Mouse (Mus musculus) midbrain, embryonic 16.5 days (tissue): Measurements from ENCODE around the gene Cda. TPM values are rescaled to one million over a fixed set of nuclear protein-coding genes. Genes with fewer than 3 reads are reported as not detected.

Experiments
- ATAC-seq: fragments of 200-750 bp; cut with Nextera tagmentation; 2 replicates; pipeline ENCODE4 v1.8.0; 2017; ENCODE audit warnings: moderate TSS enrichment
- H3K27ac ChIP-seq: fragments of 300-500 bp; sonication (generic); 2 replicates; pipeline ENCODE4 v1.5.1; 2014; ENCODE audit warnings: mild to moderate bottlenecking, low read length, mixed read lengths
- H3K27me3 ChIP-seq: fragments of 300-500 bp; sonication (generic); 2 replicates; pipeline ENCODE4 v1.6.1; 2014; ENCODE audit warnings: low read depth, low read length, mixed read lengths; ENCODE audit not compliant: control insufficient read depth, insufficient read depth
- H3K36me3 ChIP-seq: fragments of 300-500 bp; sonication (generic); 2 replicates; pipeline ENCODE4 v1.6.1; 2014; ENCODE audit warnings: mild to moderate bottlenecking, low read length, moderate library complexity, mixed read lengths; ENCODE audit not compliant: control insufficient read depth, insufficient read depth
- H3K4me1 ChIP-seq: fragments of 300-500 bp; sonication (generic); 2 replicates; pipeline ENCODE4 v1.6.1; 2014; ENCODE audit warnings: mild to moderate bottlenecking, low read length, mixed read lengths; ENCODE audit not compliant: control insufficient read depth, insufficient read depth
- H3K4me2 ChIP-seq: fragments of 300-500 bp; sonication (generic); 2 replicates; pipeline ENCODE4 v1.6.1; 2014; ENCODE audit warnings: mild to moderate bottlenecking, low read length, mixed read lengths
- H3K4me3 ChIP-seq: fragments of 300-500 bp; sonication (generic); 2 replicates; pipeline ENCODE4 v1.5.1; 2014; ENCODE audit warnings: low read depth, mild to moderate bottlenecking, low read length, moderate library complexity, mixed read lengths
- H3K9ac ChIP-seq: fragments of 300-500 bp; sonication (generic); 2 replicates; pipeline ENCODE4 v1.6.1; 2014; ENCODE audit warnings: low read depth, low read length, mixed read lengths
- H3K9me3 ChIP-seq: fragments of 300-500 bp; sonication (generic); replicated peaks from 2 replicates; pipeline ENCODE4 v1.6.1; 2014; ENCODE audit warnings: mild to moderate bottlenecking, low read length, mixed read lengths; ENCODE audit not compliant: control insufficient read depth, poor library complexity, severe bottlenecking
- WGBS: fragments of 180-500 bp; shearing (Covaris S2); extraction: QIAGEN DNeasy Blood & Tissue Kit; methylation state at CpG from one replicate; pipeline ENCODE4 v1.1.7; 2014; 5-methylcytosine and 5-hydroxymethylcytosine counted together
- polyA plus RNA-seq: library from polyadenylated mRNA; unstranded; fragments of >200 nt; fragmentation: Nextera tagmentation; extraction: Ambion mirVana; gene quantifications from 2 replicates; pipeline ENCODE4 v1.2.1, GENCODE M21; 2015

Cda gene
- polyA plus RNA-seq, 1 experiment from 2014 or later = 4.8 TPM

DNA sequence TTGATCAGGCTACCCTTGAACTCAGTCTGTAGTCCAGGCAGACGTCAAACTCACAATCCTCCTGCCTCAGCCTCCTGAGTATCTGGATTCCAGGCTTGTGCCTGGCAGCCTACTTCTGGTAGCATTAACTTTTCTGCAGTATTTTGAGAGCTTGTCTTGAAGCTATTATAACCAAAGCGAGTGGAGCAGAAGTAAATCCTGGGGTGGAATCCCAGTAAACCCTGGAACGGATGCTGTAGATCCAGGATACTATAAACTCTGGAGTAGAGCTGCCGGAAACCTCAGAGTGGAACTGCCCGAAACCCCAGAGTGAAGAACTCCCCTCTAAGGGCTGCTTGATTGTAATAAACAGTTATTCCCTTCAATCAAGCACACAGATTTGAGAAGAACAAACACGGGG lies 9.7 kb upstream of the Cda start:
- WGBS = 45% methylated on average over 6 of the region's 6 CpGs

DNA sequence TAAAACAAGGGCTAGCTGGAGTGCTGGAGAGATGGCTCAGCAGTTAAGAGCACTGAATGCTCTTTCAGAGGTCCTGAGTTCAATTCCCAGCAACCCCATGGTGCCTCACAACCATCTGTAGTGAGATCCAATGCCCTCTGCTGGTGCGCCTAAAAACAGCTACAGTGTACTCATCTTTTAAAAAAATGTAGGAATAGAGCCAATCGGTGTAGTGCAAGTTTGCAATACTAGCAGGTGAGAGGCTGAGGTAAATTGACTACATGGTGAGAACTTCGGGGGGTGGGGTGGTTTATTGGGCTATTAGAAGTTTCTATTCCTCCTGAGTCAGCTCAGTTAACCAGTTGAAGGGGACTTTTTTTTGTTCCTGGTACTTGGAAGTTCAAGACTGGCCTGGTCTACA lies 7.3 kb upstream of the Cda start:
- Histone ChIP-seq H3K36me3 (no peaks in the 10 kb centered on the region), H3K27me3 (no peaks in the 10 kb centered on the region), H3K4me1 (peaks cover 11% of the 10 kb centered on the region), H3K27ac (no peak overlapping the region), H3K4me2 (no peak overlapping the region), H3K4me3 (no peak overlapping the region), H3K9me3 (no peaks in the 10 kb centered on the region), H3K9ac (no peak overlapping the region)
- ATAC-seq = no peak
- WGBS = 87% methylated on average over 3 of the region's 3 CpGs

More for the DNA sequence above, 9.7 kb upstream of the Cda start:
- H3K9ac ChIP-seq = no peak overlapping the region
- H3K27me3 ChIP-seq = no peaks in the 10 kb centered on the region
- no peak overlapping the region for H3K4me3 ChIP-seq
- no peak overlapping the region for H3K27ac ChIP-seq
- no peaks in the 10 kb centered on the region for H3K9me3 ChIP-seq
- peaks cover 20% of the 10 kb centered on the region for H3K4me1 ChIP-seq
- no peaks in the 10 kb centered on the region for H3K36me3 ChIP-seq
- no peak for ATAC-seq
- H3K4me2 ChIP-seq = no peak overlapping the region

DNA sequence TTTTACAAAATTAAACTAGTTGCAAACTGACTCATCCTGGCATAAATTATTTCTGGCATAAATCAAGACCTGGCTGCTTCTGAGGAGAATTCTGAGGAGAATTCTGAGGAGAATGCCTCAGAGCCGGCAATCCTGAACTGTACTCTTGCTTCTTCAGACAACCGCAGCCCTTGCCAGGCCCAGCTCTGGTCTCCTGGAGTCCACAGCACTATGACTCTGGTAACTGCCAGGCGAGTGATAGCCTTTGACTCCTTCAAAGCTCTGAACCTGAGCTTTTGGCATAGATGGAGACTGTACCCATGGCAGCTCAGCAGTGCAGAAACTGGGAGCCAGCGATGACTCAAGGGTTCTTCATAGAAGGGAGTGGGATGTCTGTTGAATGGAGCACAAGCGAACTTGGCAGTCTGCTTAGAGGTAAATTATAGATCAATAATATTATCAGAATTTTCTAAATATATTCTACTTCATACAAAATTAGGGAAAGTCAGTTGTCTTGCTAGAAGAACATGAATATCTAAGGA lies 3.3 kb upstream of the Cda start:
- no peak overlapping the region for H3K4me2 ChIP-seq
- WGBS = 84% methylated on average over 5 of the region's 5 CpGs
- H3K27ac ChIP-seq = no peak overlapping the region
- H3K4me3 ChIP-seq = no peak overlapping the region
- H3K9ac ChIP-seq = no peak overlapping the region
- peaks cover 5% of the 10 kb centered on the region; the same call in 1 of the 2 replicates for H3K4me1 ChIP-seq
- ATAC-seq = no peak
- no peaks in the 10 kb centered on the region for H3K36me3 ChIP-seq
- H3K27me3 ChIP-seq = peaks cover 9% of the 10 kb centered on the region
- no peaks in the 10 kb centered on the region for H3K9me3 ChIP-seq

DNA sequence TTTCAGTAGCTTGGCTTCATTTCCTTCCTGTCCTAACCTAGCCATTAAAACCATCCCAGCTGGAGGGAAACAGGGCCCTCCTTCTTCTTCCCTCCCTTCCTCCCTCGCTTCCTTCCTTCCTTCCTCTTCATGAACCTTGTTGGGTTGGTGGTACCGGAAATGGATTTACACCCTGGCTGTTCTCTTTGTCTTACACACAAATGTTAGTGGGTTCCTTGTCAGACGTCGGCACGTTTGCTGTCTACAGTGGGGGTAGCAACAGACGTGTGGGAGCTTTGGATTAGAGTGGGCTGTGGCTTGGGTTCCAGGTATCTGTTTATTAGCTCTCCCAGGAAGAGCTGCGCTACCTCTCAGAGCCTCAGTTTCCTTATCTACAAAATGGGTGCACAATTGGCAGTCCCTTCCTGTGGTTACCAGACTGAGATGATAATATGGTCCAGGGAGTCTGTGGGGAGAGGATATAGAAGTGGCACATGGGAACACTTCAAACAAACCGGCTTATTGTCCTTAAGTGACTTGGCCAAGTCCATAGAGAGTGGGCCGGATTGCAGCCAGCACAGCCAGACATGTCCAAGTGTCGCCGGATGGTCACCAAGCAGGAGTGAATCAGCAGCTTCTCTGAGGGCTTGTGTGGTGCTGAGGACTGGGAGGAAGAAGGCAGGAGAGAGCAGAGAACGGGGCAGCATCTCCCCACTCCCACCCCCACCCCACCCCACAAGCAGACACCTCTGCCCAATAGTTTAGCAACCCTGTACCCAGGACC lies 887 bp upstream of the Cda start:
- no peak overlapping the region for H3K9ac ChIP-seq
- H3K27me3 ChIP-seq = peaks cover 9% of the 10 kb centered on the region
- no peak overlapping the region for H3K4me3 ChIP-seq
- H3K9me3 ChIP-seq = no peaks in the 10 kb centered on the region
- H3K36me3 ChIP-seq = no peaks in the 10 kb centered on the region
- H3K4me2 ChIP-seq = no peak overlapping the region
- peaks cover 5% of the 10 kb centered on the region; the same call in 1 of the 2 replicates for H3K4me1 ChIP-seq
- WGBS = 90% methylated on average over 12 of the region's 12 CpGs
- H3K27ac ChIP-seq = no peak overlapping the region
- ATAC-seq = no peak

DNA sequence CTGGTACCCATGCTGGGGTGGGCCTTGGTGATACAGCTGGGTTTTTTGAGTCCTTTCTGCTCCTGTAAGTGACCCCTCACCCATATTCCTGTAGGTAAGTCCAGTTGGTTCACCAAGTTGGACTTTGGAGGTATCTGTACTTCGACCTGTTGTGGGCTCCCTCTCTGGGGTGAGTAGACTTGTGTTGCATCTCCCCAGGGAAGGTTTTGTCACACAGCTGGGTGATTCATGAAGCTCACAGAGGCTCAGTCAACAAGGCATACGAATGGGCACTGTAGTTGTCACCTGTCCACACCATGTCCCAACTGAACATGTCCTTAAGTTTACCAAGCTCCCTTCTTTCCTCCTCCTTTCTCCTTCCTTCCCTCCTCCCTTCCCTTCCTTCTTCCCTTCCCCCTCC lies 1.2 kb downstream of the Cda start:
- 68% methylated on average over 2 of the region's 2 CpGs for WGBS
- Histone ChIP-seq H3K27ac (no peak overlapping the region), H3K4me2 (no peak overlapping the region), H3K36me3 (no peaks in the 10 kb centered on the region), H3K9me3 (no peaks in the 10 kb centered on the region), H3K9ac (no peak overlapping the region), H3K27me3 (peaks cover 9% of the 10 kb centered on the region), H3K4me3 (no peak overlapping the region), H3K4me1 (peaks cover 8% of the 10 kb centered on the region; the same call in 1 of the 2 replicates)
- no peak for ATAC-seq

DNA sequence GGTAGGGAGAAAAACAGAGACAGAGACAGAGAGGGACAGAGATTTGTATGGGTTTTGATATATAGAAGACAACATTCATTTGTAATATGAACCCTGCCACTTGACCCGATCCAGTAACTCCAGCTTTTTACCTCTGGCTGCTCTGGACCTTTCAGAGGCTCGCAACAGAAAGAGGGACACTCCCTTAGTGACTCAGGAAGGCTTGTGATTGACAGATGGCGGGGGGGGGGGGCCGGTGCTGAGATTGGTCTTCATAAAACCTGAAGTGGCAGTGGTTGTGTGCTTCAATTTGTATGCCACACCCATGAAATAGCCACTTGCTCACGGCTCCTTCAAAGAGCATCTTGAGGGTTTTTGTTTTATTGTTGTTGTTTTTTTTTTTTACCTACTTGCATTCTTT lies 4.3 kb downstream of the Cda start:
- Histone ChIP-seq H3K27me3 (peaks cover 6% of the 10 kb centered on the region), H3K36me3 (no peaks in the 10 kb centered on the region), H3K4me3 (no peak overlapping the region), H3K9ac (no peak overlapping the region), H3K4me2 (no peak overlapping the region), H3K9me3 (no peaks in the 10 kb centered on the region), H3K27ac (no peak overlapping the region), H3K4me1 (peaks cover 11% of the 10 kb centered on the region; the same call in 1 of the 2 replicates)
- WGBS = 52% methylated on average over 5 of the region's 5 CpGs
- ATAC-seq = no peak

DNA sequence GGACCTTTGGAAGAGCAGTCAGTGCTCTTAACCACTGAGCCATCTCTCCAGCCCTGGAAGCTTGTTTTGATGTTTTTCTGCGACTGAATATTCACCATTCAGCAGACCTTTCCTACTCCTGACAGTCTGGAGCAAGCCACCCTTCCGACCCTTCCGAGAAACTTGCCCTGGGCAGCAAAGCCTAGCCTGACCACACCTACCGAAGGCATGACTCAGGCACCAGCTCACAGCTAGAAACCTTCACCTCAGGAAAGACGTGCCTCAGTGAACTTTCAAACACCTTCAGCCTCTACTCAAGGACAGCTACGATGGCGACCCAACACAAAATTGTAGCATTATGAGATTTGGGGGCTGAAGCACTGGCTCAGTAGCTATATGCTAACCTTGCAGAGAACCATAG lies 4.9 kb downstream of the Cda start:
- no peak overlapping the region for H3K9ac ChIP-seq
- 85% methylated on average over 7 of the region's 7 CpGs for WGBS
- H3K4me2 ChIP-seq = no peak overlapping the region
- no peak overlapping the region for H3K27ac ChIP-seq
- peaks cover 7% of the 10 kb centered on the region; the same call in 1 of the 2 replicates for H3K4me1 ChIP-seq
- H3K27me3 ChIP-seq = 0 out of 2 replicates have a peak, but pooled peaks cover 4% of the 10 kb centered on the region
- H3K9me3 ChIP-seq = no peaks in the 10 kb centered on the region
- H3K4me3 ChIP-seq = no peak overlapping the region
- ATAC-seq = no peak
- no peaks in the 10 kb centered on the region for H3K36me3 ChIP-seq

DNA sequence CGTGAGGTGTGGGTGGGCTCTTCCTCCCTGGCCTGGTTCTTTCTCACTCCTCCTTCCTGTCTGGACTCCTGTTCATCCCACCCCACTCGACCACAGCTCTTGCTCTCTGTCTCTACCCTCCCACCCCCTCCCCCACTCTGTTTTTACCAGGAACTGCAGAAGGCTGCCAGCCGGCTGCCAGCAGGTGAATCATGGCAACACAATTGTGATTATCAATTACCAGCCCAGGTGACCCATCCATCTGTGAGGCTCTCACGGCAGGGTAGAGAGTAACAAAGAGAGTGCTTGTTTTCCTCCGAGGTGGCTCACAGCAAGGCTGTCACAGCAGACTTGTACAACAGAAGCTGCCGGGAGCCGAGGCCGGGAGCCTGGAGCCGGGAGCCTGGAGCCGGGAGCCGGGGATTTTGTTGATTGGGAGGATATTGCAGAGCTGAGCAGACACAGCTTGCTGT lies 6.4 kb downstream of the Cda start:
- Histone ChIP-seq H3K27me3 (0 out of 2 replicates have a peak, but pooled peaks cover 1% of the 10 kb centered on the region), H3K4me2 (peak overlapping the region; percentile 37), H3K9me3 (no peaks in the 10 kb centered on the region), H3K27ac (peak overlapping the region; percentile 59), H3K36me3 (no peaks in the 10 kb centered on the region), H3K9ac (peak overlapping the region; percentile 39; the same call in 1 of the 2 replicates), H3K4me3 (0 out of 2 replicates have a peak overlapping the region, but pooled peaks have one; percentile 2), H3K4me1 (peaks cover 6% of the 10 kb centered on the region; the same call in 1 of the 2 replicates)
- ATAC-seq = no peak
- 8% methylated on average over 11 of the region's 11 CpGs for WGBS

DNA sequence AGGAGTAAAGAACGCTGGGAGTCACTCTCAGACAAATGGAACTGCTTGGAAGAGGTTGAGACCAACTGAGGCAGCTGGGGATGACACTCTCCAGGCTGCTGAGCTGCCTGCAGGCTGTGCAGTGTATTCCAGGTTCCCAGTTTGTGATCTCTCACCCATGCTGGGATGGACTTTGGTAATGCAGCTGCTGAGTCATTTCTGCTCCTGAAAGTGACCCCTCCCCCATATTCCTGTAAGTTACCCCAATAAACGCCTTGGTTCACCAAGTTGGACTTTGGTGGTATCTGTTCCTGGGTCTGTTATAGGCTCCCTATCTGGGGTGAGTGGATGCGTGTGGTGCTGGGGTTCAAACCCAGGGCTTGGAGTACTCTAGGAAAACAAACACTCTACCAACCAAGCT lies 9.6 kb downstream of the Cda start:
- Histone ChIP-seq H3K27ac (no peak overlapping the region), H3K36me3 (no peaks in the 10 kb centered on the region), H3K4me2 (no peak overlapping the region), H3K27me3 (no peaks in the 10 kb centered on the region), H3K9me3 (no peaks in the 10 kb centered on the region), H3K9ac (no peak overlapping the region), H3K4me3 (no peak overlapping the region), H3K4me1 (peaks cover 6% of the 10 kb centered on the region; the same call in 1 of the 2 replicates)
- ATAC-seq = no peak
- 76% methylated on average over 3 of the region's 3 CpGs for WGBS
